Mouse (Mus musculus) limb, embryonic 13.5 days (tissue): Measurements from ENCODE around the gene Plcxd2. TPM values are rescaled to one million over a fixed set of nuclear protein-coding genes. Genes with fewer than 3 reads are reported as not detected.

Source experiments
- ATAC-seq: fragments of 200-750 bp; cut with Nextera tagmentation; 2 replicates; pipeline ENCODE4 v1.8.0; 2017; ENCODE audit warnings: low read depth, moderate number of reproducible peaks, moderate TSS enrichment; ENCODE audit not compliant: low FRiP score
- H3K27ac ChIP-seq: fragments of 300-500 bp; sonication (generic); 2 replicates; pipeline ENCODE4 v1.5.1; 2015; ENCODE audit warnings: inconsistent platforms, mild to moderate bottlenecking, moderate library complexity
- H3K27me3 ChIP-seq: fragments of 300-500 bp; sonication (generic); 2 replicates; pipeline ENCODE4 v1.6.1; 2015; ENCODE audit warnings: mild to moderate bottlenecking, inconsistent platforms
- H3K36me3 ChIP-seq: fragments of 300-500 bp; sonication (generic); 2 replicates; pipeline ENCODE4 v1.6.1; 2015; ENCODE audit warnings: inconsistent platforms, mild to moderate bottlenecking, moderate library complexity
- H3K4me1 ChIP-seq: fragments of 300-500 bp; sonication (generic); 2 replicates; pipeline ENCODE4 v1.6.1; 2015; ENCODE audit warnings: inconsistent platforms
- H3K4me2 ChIP-seq: fragments of 300-500 bp; sonication (generic); replicated peaks from 2 replicates; pipeline ENCODE4 v1.6.1; 2015; ENCODE audit warnings: inconsistent platforms, mild to moderate bottlenecking, moderate library complexity
- H3K4me3 ChIP-seq: fragments of 300-500 bp; sonication (generic); 2 replicates; pipeline ENCODE4 v1.5.1; 2015; ENCODE audit warnings: moderate library complexity, mild to moderate bottlenecking, inconsistent platforms
- H3K9ac ChIP-seq: fragments of 300-500 bp; sonication (generic); 2 replicates; pipeline ENCODE4 v1.6.1; 2015; ENCODE audit warnings: mild to moderate bottlenecking, inconsistent platforms
- H3K9me3 ChIP-seq: fragments of 300-500 bp; sonication (generic); 2 replicates; pipeline ENCODE4 v1.6.1; 2016; ENCODE audit warnings: inconsistent platforms
- WGBS: fragments of 180-500 bp; shearing (Covaris S2); methylation state at CpG from one replicate; pipeline ENCODE4 v1.1.7; 2015; 5-methylcytosine and 5-hydroxymethylcytosine counted together
- polyA plus RNA-seq: library from polyadenylated mRNA; unstranded; fragments of >200 nt; fragmentation: Nextera tagmentation; extraction: Ambion mirVana; gene quantifications from 2 replicates; pipeline ENCODE4 v1.2.1, GENCODE M21; 2015

Plcxd2 gene
- polyA plus RNA-seq: 2.3 and 2.7 TPM in 2 replicates

DNA sequence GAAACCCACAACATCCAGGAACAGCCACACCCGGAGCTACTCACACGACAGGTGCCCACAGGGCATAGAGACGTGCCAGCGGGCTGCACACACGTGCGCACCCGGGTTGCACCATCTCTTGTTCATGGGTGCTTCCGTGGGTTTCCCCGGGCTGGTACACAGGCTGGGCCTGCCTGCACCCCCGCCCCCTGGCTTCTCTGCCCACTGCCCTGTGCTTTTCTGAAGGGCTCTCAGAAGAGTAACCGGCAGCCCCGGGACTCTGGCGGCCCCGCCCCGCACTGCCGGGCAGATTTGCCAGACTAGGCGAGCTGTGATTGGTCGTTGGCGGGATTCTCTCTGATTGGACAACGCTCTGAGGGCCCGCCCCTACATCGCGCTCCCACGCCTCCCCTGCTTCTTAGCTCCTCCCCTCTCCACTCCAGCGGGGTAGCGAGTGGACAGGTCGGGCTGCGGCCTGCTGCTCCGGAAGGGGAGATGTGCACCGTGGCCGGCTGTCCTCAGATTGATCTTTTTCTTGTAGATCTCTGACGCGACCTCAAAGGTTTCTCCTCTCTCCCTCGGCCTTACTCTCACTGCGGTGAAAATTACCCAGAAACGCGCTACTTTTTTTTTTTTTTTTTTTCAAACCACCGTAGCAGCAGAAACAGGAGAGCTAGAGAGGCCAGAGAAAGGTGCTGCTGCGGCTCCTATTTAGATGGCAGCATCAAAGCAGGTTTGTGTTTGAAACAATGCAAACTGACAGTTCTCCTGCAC is at the start of gene Plcxd2:
Gene Plcxd2, minus strand, starts transcription at position 66 of the 753 bp plus-strand sequence.
- peak within 1 kb of the TSS; percentile 95 for H3K4me2 ChIP-seq
- H3K27me3 ChIP-seq: peaks cover 14% of the 10 kb centered on the region
- peaks cover 16% of the 10 kb centered on the region for H3K4me1 ChIP-seq
- peak; percentile 99 for ATAC-seq
- WGBS: under 1% methylated on average over 39 of the region's 39 CpGs
- H3K9ac ChIP-seq: peak within 1 kb of the TSS; percentile 73
- H3K36me3 ChIP-seq: no peaks in the 10 kb centered on the region
- H3K4me3 ChIP-seq: peak within 1 kb of the TSS; percentile 59
- peak within 1 kb of the TSS; percentile 75; the same call in 1 of the 2 replicates for H3K27ac ChIP-seq
- H3K9me3 ChIP-seq: no peaks in the 10 kb centered on the region

DNA sequence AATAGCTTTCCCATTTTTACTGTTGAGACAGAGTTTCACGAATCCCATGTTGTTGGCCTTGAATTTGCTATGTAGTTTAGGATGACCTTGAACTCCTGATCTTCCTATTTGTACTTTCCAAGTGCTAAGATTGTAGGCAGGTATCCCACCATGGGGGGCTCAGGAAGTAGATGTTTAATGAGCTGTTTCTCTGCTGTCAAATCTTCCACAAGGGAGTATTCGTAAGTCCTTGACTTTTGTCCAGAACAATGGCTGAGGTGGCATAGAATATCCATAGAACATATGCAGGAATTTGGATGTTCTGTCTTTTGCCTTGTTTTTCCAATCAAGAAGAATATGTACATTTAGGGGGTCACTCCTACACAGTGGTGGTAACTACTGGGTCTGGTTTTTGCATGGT is 36.9 kb upstream of the Plcxd2 start:
- no peak overlapping the region for H3K4me2 ChIP-seq
- H3K9me3 ChIP-seq: no peaks in the 10 kb centered on the region
- ATAC-seq: no peak
- H3K9ac ChIP-seq: no peak overlapping the region
- no peak overlapping the region for H3K4me3 ChIP-seq
- H3K4me1 ChIP-seq: no peaks in the 10 kb centered on the region
- WGBS: 84% methylated on average over 2 of the region's 2 CpGs
- H3K27me3 ChIP-seq: no peaks in the 10 kb centered on the region
- no peak overlapping the region for H3K27ac ChIP-seq
- no peaks in the 10 kb centered on the region for H3K36me3 ChIP-seq

DNA sequence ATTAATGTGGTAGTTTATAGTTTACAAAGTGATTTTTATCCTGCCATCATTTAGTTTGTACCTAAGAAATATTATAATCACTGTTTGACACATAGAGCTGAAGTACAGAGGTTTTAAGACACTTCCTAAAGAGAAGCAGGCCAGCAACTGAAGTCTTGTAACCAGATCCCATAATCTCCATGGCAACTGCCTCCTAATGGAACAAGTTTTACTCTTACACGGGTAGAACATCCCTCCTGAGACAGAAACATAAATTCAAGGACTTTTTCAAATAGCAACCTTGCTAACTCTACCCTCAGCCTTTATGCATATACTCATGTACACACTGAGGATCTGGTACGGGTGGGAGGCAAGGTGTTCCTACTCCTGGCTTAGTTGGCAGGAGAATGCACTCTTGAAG is 26.2 kb upstream of the Plcxd2 start:
- no peaks in the 10 kb centered on the region for H3K27me3 ChIP-seq
- H3K9me3 ChIP-seq: no peaks in the 10 kb centered on the region
- H3K27ac ChIP-seq: no peak overlapping the region
- WGBS: 29% methylated on average over 2 of the region's 2 CpGs
- no peaks in the 10 kb centered on the region for H3K36me3 ChIP-seq
- no peak overlapping the region for H3K9ac ChIP-seq
- H3K4me2 ChIP-seq: no peak overlapping the region
- H3K4me3 ChIP-seq: no peak overlapping the region
- no peak for ATAC-seq
- no peaks in the 10 kb centered on the region for H3K4me1 ChIP-seq

DNA sequence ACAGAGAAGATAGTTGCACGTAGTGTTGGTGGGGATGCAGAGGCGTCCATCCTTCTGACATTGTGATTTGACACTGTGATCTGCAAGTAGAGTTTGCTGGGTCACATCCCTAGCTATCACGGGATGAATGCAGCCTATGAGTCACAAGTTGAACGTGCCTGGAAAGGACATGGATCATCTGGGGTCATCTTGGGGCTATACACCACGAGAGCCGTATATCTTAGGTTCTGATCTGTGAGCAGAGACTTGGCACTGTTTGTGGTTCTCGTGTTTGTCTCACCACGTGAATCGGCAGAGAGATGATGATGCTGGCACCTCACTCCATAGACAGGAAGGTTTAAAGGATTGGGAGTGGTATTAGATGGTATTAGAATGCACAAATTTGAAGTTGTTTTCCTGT is 23.9 kb upstream of the Plcxd2 start:
- no peaks in the 10 kb centered on the region for H3K4me1 ChIP-seq
- WGBS: 75% methylated on average over 9 of the region's 9 CpGs
- H3K9me3 ChIP-seq: no peaks in the 10 kb centered on the region
- H3K9ac ChIP-seq: no peak overlapping the region
- H3K27ac ChIP-seq: no peak overlapping the region
- no peak overlapping the region for H3K4me2 ChIP-seq
- ATAC-seq: no peak
- H3K36me3 ChIP-seq: no peaks in the 10 kb centered on the region
- no peak overlapping the region for H3K4me3 ChIP-seq
- H3K27me3 ChIP-seq: no peaks in the 10 kb centered on the region

DNA sequence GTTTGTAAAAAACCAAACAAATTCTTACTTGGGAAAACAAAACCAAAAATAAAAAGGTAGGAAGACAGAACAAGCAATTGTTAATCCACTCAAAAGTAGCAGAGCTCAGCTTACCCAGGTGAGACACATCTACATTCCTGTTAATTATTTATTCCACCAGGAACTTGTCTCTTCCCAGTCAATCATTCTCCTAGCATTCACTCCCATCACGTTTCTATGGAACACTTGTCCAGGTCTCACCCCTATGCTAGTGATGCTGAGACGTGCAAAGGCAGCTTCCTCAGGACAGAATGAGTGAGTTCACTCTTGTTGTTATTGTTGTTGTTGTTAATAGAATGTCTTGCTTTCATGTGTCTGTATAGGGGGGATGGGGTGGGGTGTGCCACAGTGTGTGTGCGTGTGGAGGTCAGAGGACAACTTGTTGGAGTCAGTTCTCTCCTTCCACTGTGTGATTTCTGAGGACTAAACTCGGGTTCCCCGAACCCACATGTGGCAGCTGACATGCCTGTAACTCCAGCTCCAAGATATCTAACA is 13.0 kb upstream of the Plcxd2 start:
- H3K27ac ChIP-seq: no peak overlapping the region
- ATAC-seq: no peak
- WGBS: 74% methylated on average over 5 of the region's 5 CpGs
- H3K9me3 ChIP-seq: no peaks in the 10 kb centered on the region
- no peak overlapping the region for H3K4me2 ChIP-seq
- H3K4me1 ChIP-seq: peaks cover 14% of the 10 kb centered on the region; the same call in 1 of the 2 replicates
- no peak overlapping the region for H3K4me3 ChIP-seq
- no peak overlapping the region for H3K9ac ChIP-seq
- no peaks in the 10 kb centered on the region for H3K36me3 ChIP-seq
- no peaks in the 10 kb centered on the region for H3K27me3 ChIP-seq

DNA sequence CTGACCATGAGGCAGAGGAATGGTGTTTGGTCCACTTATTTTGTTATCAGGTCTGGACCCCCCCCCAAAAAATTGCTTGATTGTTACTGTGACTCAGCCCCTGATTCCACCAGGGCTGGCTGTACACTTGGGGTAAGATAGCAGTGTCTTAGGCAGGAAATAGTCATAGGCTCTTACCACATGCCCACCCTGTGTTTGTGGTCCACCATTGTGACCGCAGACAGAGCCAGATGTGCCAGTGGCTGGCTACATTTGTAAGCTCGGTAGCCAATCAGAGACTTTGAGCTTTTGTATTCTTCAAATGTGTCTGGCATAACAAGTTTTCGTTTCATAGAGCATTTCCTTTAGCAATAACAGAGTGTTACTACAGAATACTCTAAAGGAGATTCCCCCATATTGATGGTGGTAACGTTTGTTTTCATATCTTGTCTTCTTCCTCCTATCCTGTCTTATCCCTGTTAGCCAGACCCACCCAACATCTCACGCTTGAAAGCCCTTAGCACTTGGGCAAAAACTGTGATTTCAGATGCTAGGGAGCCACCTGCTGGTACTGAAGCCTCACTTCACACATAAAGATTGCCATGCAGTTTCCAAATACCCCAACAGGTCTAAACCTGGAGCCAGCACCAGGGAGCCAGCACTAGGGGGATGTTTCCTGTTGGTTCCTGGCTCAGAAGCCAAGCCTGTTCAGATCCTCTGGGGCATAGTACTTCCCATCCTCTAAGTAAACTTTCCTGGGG is 12.3 kb upstream of the Plcxd2 start:
- H3K36me3 ChIP-seq: no peaks in the 10 kb centered on the region
- 48% methylated on average over 5 of the region's 5 CpGs for WGBS
- peaks cover 14% of the 10 kb centered on the region; the same call in 1 of the 2 replicates for H3K4me1 ChIP-seq
- H3K27me3 ChIP-seq: no peaks in the 10 kb centered on the region
- H3K4me3 ChIP-seq: no peak overlapping the region
- ATAC-seq: peak; percentile 81
- H3K9ac ChIP-seq: no peak overlapping the region
- no peak overlapping the region for H3K27ac ChIP-seq
- H3K9me3 ChIP-seq: no peaks in the 10 kb centered on the region
- H3K4me2 ChIP-seq: no peak overlapping the region

DNA sequence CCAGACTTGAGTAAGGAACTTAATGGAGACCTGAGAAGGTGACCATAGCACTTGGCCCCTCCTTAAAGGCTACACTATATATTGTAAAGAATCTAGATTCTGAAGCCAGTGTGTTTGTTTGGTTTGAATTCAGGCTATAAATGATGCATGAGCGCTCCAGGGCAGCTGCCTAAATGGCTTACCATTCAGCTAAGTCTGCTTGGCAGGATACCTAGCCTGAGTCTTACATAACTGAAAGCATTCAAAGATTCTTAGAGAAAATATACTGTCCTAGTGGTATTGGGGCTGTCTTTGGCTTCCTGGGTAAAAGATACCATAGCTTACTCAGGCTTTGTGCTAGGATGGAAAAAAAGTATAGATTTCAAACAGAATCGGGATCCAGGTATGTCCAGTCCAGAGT is 11.3 kb upstream of the Plcxd2 start:
- Histone ChIP-seq H3K4me3 (no peak overlapping the region), H3K27ac (no peak overlapping the region), H3K4me1 (peaks cover 14% of the 10 kb centered on the region; the same call in 1 of the 2 replicates), H3K9ac (no peak overlapping the region), H3K27me3 (no peaks in the 10 kb centered on the region), H3K4me2 (no peak overlapping the region), H3K9me3 (no peaks in the 10 kb centered on the region), H3K36me3 (no peaks in the 10 kb centered on the region)
- WGBS: 72% methylated on average over 2 of the region's 2 CpGs
- no peak for ATAC-seq

DNA sequence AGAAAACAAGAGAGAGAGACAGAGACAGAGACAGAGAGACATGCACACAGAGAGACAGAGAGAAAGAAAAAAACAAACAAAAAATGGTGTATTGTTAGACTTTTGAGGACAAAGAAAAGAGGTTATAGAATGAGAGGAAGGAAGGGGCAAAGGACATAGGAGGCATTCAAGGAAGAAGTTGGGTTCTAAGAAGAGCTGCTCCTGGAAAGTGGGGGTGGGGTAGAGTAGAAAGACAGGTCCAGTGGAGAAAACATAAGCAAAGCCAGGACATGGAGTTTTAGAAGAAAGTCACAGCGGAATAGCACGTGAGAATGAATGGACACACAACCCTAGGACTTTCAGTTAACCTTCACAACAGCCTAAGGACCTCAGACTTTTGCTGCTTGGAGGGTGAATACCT is 10.4 kb upstream of the Plcxd2 start:
- no peak for ATAC-seq
- H3K27me3 ChIP-seq: no peaks in the 10 kb centered on the region
- no peak overlapping the region for H3K9ac ChIP-seq
- peaks cover 14% of the 10 kb centered on the region; the same call in 1 of the 2 replicates for H3K4me1 ChIP-seq
- H3K27ac ChIP-seq: no peak overlapping the region
- no peak overlapping the region for H3K4me3 ChIP-seq
- H3K4me2 ChIP-seq: no peak overlapping the region
- no peaks in the 10 kb centered on the region for H3K36me3 ChIP-seq
- 78% methylated on average over 2 of the region's 2 CpGs for WGBS
- no peaks in the 10 kb centered on the region for H3K9me3 ChIP-seq

DNA sequence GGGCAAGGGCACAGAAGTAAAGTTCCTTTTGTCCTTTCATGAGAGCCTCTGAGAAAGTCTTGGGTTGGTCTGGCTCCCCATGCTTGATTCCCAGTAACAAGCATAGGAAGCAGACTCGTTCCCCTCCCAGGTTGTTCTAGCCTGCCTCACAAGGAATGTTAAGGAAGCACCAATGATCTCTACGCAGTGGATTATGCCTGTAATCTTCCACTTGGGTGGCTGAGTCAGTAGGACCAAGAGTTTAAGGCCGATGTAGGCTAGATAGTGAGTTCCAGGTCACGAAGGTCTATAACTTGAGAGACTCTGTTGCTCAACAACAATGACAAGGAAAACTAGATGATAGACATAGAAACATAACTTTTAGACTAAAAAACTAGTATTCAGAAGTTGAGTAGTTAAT is 9.8 kb upstream of the Plcxd2 start:
- Histone ChIP-seq H3K27me3 (no peaks in the 10 kb centered on the region), H3K4me2 (no peak overlapping the region), H3K9me3 (no peaks in the 10 kb centered on the region), H3K27ac (no peak overlapping the region), H3K36me3 (no peaks in the 10 kb centered on the region), H3K9ac (no peak overlapping the region), H3K4me3 (no peak overlapping the region), H3K4me1 (peaks cover 14% of the 10 kb centered on the region; the same call in 1 of the 2 replicates)
- no peak for ATAC-seq
- 83% methylated on average over 4 of the region's 4 CpGs for WGBS

DNA sequence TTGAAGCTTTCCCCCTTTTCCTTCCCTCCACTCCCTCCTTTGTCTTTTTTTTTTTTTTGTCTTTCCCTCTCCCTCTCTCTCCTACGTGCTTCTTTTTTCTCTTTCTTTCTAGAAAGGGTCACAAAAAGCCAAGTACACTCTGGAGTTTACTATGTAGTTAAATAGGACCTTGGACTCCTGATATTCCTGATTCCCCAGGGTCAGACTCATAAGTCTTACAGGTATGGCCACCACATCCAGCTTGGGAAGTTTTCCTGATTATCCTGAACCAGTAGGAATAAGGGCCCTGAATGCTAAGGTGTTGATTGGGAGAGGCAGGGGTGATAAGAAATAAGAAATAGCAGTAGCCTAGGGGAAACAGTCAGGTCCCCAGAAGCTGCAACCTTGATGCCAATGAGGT is 9.3 kb upstream of the Plcxd2 start:
- Histone ChIP-seq H3K27ac (no peak overlapping the region), H3K36me3 (no peaks in the 10 kb centered on the region), H3K9ac (no peak overlapping the region), H3K4me2 (no peak overlapping the region), H3K4me1 (peaks cover 14% of the 10 kb centered on the region; the same call in 1 of the 2 replicates), H3K4me3 (no peak overlapping the region), H3K9me3 (no peaks in the 10 kb centered on the region), H3K27me3 (no peaks in the 10 kb centered on the region)
- WGBS: 72% methylated on average over 1 of the region's 1 CpGs
- ATAC-seq: no peak

DNA sequence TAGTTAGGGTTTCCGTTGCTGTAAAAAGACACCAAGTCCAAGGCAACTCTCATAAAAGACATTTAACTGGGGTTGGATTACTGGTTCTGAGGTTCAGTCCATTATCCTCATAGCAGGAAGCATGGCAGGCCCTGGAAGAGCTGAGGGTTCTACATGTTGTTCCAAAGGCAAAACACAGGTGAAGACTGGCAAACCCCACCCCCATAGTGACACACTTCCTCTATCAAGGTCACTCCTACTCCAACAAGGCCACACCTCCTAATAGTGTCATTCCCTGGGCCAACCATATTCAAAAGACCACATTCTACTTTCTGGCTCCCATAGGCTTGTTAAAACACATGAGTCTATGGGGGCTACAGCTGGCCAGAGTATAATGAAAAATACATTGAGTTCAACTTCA is 1.7 kb upstream of the Plcxd2 start:
- no peak overlapping the region for H3K9ac ChIP-seq
- peaks cover 16% of the 10 kb centered on the region for H3K4me1 ChIP-seq
- H3K27me3 ChIP-seq: peaks cover 14% of the 10 kb centered on the region
- 27% methylated on average over 1 of the region's 1 CpGs for WGBS
- no peaks in the 10 kb centered on the region for H3K9me3 ChIP-seq
- no peak overlapping the region for H3K27ac ChIP-seq
- no peak overlapping the region; the same call in 1 of the 2 replicates for H3K4me2 ChIP-seq
- no peak for ATAC-seq
- no peaks in the 10 kb centered on the region for H3K36me3 ChIP-seq
- H3K4me3 ChIP-seq: no peak overlapping the region

DNA sequence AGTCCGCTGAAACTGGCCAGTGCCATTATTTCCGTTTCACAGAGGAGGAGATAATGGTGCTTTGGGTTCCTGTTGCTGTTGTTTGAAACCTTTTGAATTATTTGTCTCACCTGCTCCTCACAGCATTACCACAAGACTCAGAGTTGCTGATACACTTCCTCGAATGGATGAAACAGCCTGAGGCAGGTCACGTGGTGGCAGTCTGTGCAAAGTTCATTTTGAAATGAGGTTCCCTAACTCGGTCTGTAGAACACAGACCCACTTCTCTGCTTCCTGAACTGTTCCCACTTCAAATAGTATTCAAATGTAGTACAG is 845 bp upstream of the Plcxd2 start:
- peak overlapping the region; percentile 59 for H3K4me3 ChIP-seq
- H3K36me3 ChIP-seq: no peaks in the 10 kb centered on the region
- WGBS: 10% methylated on average over 5 of the region's 5 CpGs
- H3K27me3 ChIP-seq: peaks cover 14% of the 10 kb centered on the region
- ATAC-seq: no peak; the same call in 1 of the 2 replicates
- H3K9ac ChIP-seq: peak overlapping the region; percentile 70
- no peaks in the 10 kb centered on the region for H3K9me3 ChIP-seq
- peak overlapping the region; percentile 95 for H3K4me2 ChIP-seq
- H3K4me1 ChIP-seq: peaks cover 16% of the 10 kb centered on the region
- peak overlapping the region; percentile 75; the same call in 1 of the 2 replicates for H3K27ac ChIP-seq
